Mouse (Mus musculus): ENCODE measurements around the gene Aplp1. TPM values are rescaled to one million over a fixed set of nuclear protein-coding genes. Genes with fewer than 3 reads are reported as not detected.

The Aplp1 gene
- 2.5 and 7.0 TPM in 2 replicates for polyA plus RNA-seq (2012; rRNA removed; ENCODE audit: low replicate concordance)

DNA sequence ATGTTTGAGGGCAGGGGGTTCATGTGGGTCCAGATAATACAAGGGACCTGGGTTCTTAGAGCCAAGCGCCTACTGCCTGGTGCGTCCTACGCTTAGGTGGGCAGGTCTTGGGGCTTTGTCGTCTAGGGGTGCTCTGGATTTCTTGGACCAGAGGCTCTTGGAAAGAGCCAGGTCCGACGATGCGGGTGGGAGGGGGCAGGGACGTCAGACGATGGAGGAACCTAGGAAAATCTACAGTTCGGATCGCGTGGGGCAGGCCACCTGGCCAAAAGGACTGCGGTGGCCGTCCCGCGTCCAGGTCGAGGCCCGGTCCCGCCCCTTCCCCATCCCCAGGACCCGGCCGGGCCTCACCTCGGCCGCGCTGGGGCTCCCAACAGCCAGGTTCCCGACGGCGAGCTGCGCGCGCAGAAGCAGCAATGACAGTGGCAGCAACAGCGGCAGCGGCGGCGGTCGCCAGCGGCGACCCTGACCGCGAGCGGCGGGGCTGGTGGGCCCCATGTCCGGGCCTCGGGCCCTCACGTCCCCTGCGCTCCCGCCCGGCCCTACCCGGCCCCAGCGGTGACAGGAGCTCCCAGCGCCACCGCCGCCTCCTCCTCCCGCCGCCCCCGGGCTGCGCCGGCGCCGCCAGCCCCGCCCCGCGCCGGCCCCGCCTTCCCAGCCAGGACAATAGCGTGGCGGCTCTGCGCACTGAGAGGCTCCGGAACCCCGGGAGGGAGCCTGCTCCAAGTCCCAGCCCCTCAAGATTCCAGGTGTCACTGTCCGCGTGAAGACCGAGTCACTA lies at the start of gene Aplp1:
Gene Aplp1, minus strand, starts transcription at position 565 of the 781 bp plus-strand sequence.

GRCm38 (mm10) chr7:30493401-30493931 lies 48.1 kb upstream of the Aplp1 start, which contains the start of gene Prodh2:
Gene Prodh2 (plus strand): TSS chr7:30493622.

GRCm38 (mm10) chr7:30457629-30458330 lies 12.4 kb upstream of the Aplp1 start, which contains the start of the genes Kirrel2 and Nphs1:
Gene Kirrel2 (minus strand): TSS chr7:30457690.
Gene Nphs1 (plus strand): TSS chr7:30458315.

DNA sequence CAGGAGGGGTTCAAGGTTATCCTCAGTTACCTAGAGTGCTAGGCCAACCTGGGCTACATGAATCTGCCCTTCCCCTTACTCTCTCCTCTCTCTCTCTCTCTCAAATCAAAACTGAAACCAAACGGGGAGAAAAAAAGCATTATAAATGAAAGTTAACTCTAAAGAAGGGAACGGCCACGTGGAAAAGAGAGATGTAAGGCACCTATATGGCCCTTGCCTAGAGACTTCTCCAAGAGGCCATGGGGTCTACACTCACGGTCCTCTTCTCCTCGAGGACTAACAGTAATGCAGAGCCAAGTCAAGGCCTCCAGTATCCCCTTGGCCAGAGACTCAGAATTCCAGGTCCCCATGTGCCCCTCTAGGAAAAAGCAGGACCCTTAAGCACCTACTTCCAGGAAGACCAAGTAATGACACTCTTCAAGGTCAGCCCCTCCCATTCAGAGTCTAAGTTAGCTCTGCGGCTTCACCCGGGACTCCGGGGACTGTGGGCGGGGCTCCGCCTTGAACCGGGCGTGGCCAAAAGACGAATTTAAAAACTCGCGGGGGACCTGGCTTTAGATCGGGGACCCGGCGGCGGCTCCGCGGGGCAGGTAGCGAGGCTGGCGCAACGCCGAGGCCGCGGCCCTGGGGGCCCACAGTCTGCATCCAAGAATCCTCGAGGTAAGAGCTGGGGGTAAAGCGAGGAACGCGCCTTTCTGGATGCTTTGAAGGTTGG lies 24.0 kb downstream of the Aplp1 start, which contains the start of gene Nfkbid:
Gene Nfkbid, plus strand, starts transcription at position 558 of the 715 bp plus-strand sequence.

GRCm38 (mm10) chr7:30419561-30420499 lies 25.5 kb downstream of the Aplp1 start, which contains the start of gene Hcst:
Gene Hcst (minus strand): TSS chr7:30419854.

DNA sequence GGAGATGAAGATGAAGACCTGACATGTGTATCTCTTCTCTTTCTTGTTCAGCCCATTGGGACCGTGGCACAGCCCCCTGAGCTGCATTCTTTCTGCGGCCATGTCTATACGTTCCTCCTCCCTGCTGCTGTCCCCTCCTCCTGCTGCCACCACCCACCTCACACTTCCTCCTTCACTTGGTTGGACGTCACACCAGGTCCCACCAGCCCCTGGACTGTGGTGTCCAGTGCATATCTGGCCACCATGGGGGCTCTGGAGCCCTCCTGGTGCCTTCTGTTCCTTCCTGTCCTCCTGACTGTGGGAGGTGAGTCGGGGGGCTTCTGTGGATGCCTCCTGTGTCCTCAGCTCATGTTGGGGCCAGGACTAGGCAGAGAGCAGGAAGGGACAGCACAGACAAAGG lies 31.7 kb downstream of the Aplp1 start, which contains the start of gene Tyrobp:
Gene Tyrobp, plus strand, starts transcription at position 165 of the 400 bp plus-strand sequence.

Other genes starting within 250 kb of the Aplp1 start
- gene Capns1, start 246.7 kb downstream of the Aplp1 start, polyA plus RNA-seq (2012; rRNA removed; ENCODE audit: low replicate concordance), result 1,243 TPM in 2 replicates
- 106 and 146 TPM in 2 replicates for gene Polr2i, start 213.6 kb downstream of the Aplp1 start, polyA plus RNA-seq (2012; rRNA removed; ENCODE audit: low replicate concordance)
- gene Tbcb, start 213.3 kb downstream of the Aplp1 start, polyA plus RNA-seq (2012; rRNA removed; ENCODE audit: low replicate concordance), result 52.0 and 53.0 TPM in 2 replicates
- not detected in 2 replicates for gene Ovol3, start 209.8 kb downstream of the Aplp1 start, polyA plus RNA-seq (2012; rRNA removed; ENCODE audit: low replicate concordance)
- 0.87 and 1.5 TPM in 2 replicates for gene Thap8, start 165.4 kb downstream of the Aplp1 start, polyA plus RNA-seq (2012; rRNA removed; ENCODE audit: low replicate concordance)
- gene Wdr62, start 165.1 kb downstream of the Aplp1 start, polyA plus RNA-seq (2012; rRNA removed; ENCODE audit: low replicate concordance), result 26.2 and 55.0 TPM in 2 replicates
- 15.8 and 61.6 TPM in 2 replicates for gene Clip3, start 153.8 kb downstream of the Aplp1 start, polyA plus RNA-seq (2012; rRNA removed; ENCODE audit: low replicate concordance)
- 96.6 and 120 TPM in 2 replicates for gene Alkbh6, start 136.8 kb downstream of the Aplp1 start, polyA plus RNA-seq (2012; rRNA removed; ENCODE audit: low replicate concordance)
- gene Syne4, start 130.7 kb downstream of the Aplp1 start, polyA plus RNA-seq (2012; rRNA removed; ENCODE audit: low replicate concordance), result 2.6 and 34.1 TPM in 2 replicates
- 0.53 and 0.66 TPM in 2 replicates for gene E130208F15Rik, start 123.8 kb downstream of the Aplp1 start, polyA plus RNA-seq (2012; rRNA removed; ENCODE audit: low replicate concordance)
- 14.7 and 20.6 TPM in 2 replicates for gene Sdhaf1, start 121.6 kb downstream of the Aplp1 start, polyA plus RNA-seq (2012; rRNA removed; ENCODE audit: low replicate concordance)
- 3.1 and 19.7 TPM in 2 replicates for gene Lrfn3, start 82.8 kb downstream of the Aplp1 start, polyA plus RNA-seq (2012; rRNA removed; ENCODE audit: low replicate concordance)
- 182 and 372 TPM in 2 replicates for gene Tyrobp, start 31.8 kb downstream of the Aplp1 start, polyA plus RNA-seq (2012; rRNA removed; ENCODE audit: low replicate concordance)
- 11.1 and 15.3 TPM in 2 replicates for gene Hcst, start 25.7 kb downstream of the Aplp1 start, polyA plus RNA-seq (2012; rRNA removed; ENCODE audit: low replicate concordance)
- 3.1 and 5.5 TPM in 2 replicates for gene Nfkbid, start 23.8 kb downstream of the Aplp1 start, polyA plus RNA-seq (2012; rRNA removed; ENCODE audit: low replicate concordance)
- not detected in 2 replicates for gene Kirrel2, start 12.2 kb upstream of the Aplp1 start, polyA plus RNA-seq (2012; rRNA removed; ENCODE audit: low replicate concordance)
- not detected in 2 replicates for gene Nphs1, start 12.8 kb upstream of the Aplp1 start, polyA plus RNA-seq (2012; rRNA removed; ENCODE audit: low replicate concordance)
- gene Prodh2, start 48.1 kb upstream of the Aplp1 start, polyA plus RNA-seq (2012; rRNA removed; ENCODE audit: low replicate concordance), result not detected in 2 replicates
- 7.3 and 17.1 TPM in 2 replicates for gene Arhgap33, start 89.5 kb upstream of the Aplp1 start, polyA plus RNA-seq (2012; rRNA removed; ENCODE audit: low replicate concordance)
- 65.4 and 90.8 TPM in 2 replicates for gene Hspb6, start 106.6 kb upstream of the Aplp1 start, polyA plus RNA-seq (2012; rRNA removed; ENCODE audit: low replicate concordance)
- gene Proser3, start 106.8 kb upstream of the Aplp1 start, polyA plus RNA-seq (2012; rRNA removed; ENCODE audit: low replicate concordance), result 4.1 and 17.2 TPM in 2 replicates
- 32.9 and 36.6 TPM in 2 replicates for gene Lin37, start 114.3 kb upstream of the Aplp1 start, polyA plus RNA-seq (2012; rRNA removed; ENCODE audit: low replicate concordance)
- 56.7 and 69.3 TPM in 2 replicates for gene U2af1l4, start 117.8 kb upstream of the Aplp1 start, polyA plus RNA-seq (2012; rRNA removed; ENCODE audit: low replicate concordance)
- 1.4 and 3.1 TPM in 2 replicates for gene Gm49396, start 117.8 kb upstream of the Aplp1 start, polyA plus RNA-seq (2012; rRNA removed; ENCODE audit: low replicate concordance)
- gene Psenen, start 118.1 kb upstream of the Aplp1 start, polyA plus RNA-seq (2012; rRNA removed; ENCODE audit: low replicate concordance), result 135 and 167 TPM in 2 replicates
- gene Igflr1, start 119.9 kb upstream of the Aplp1 start, polyA plus RNA-seq (2012; rRNA removed; ENCODE audit: low replicate concordance), result 3.8 and 6.8 TPM in 2 replicates
- 35.0 and 59.6 TPM in 2 replicates for gene Kmt2b, start 143.2 kb upstream of the Aplp1 start, polyA plus RNA-seq (2012; rRNA removed; ENCODE audit: low replicate concordance)
- 0.92 and 1.1 TPM in 2 replicates for gene Zbtb32, start 153.4 kb upstream of the Aplp1 start, polyA plus RNA-seq (2012; rRNA removed; ENCODE audit: low replicate concordance)
- 2.8 and 21.0 TPM in 2 replicates for gene Upk1a, start 167.3 kb upstream of the Aplp1 start, polyA plus RNA-seq (2012; rRNA removed; ENCODE audit: low replicate concordance)
- gene Cox6b1, start 180.6 kb upstream of the Aplp1 start, polyA plus RNA-seq (2012; rRNA removed; ENCODE audit: low replicate concordance), result 647 and 1,156 TPM in 2 replicates
- not detected in 2 replicates for gene Etv2, start 190.3 kb upstream of the Aplp1 start, polyA plus RNA-seq (2012; rRNA removed; ENCODE audit: low replicate concordance)
- gene Rbm42, start 204.8 kb upstream of the Aplp1 start, polyA plus RNA-seq (2012; rRNA removed; ENCODE audit: low replicate concordance), result 47.6 and 62.6 TPM in 2 replicates
- 11.8 and 17.8 TPM in 2 replicates for gene Haus5, start 219.5 kb upstream of the Aplp1 start, polyA plus RNA-seq (2012; rRNA removed; ENCODE audit: low replicate concordance)
- gene Pmis2, start 226.1 kb upstream of the Aplp1 start, polyA plus RNA-seq (2012; rRNA removed; ENCODE audit: low replicate concordance), result not detected in 2 replicates

All from subcutaneous adipose tissue, adult 2 months (tissue).